Mouse (Mus musculus) midbrain, postnatal 0 days (tissue): Measurements from ENCODE around the gene Ap1s2. TPM values are rescaled to one million over a fixed set of nuclear protein-coding genes. Genes with fewer than 3 reads are reported as not detected.

Experiments
- ATAC-seq: fragments of 200-750 bp; cut with Nextera tagmentation; 2 replicates; pipeline ENCODE4 v1.8.0; 2017; ENCODE audit warnings: moderate number of reproducible peaks, mild to moderate bottlenecking, moderate TSS enrichment, moderate library complexity; ENCODE audit not compliant: low FRiP score
- DNase-seq: peaks from one replicate; pipeline ENCODE4 v3.0.0-alpha.2; 2015; ENCODE audit warnings: low spot score
- H3K27ac ChIP-seq: fragments of 300-500 bp; sonication (generic); 2 replicates; pipeline ENCODE4 v1.5.1; 2014; ENCODE audit warnings: low read depth, mild to moderate bottlenecking, low read length, mixed read lengths
- H3K27me3 ChIP-seq: fragments of 300-500 bp; sonication (generic); 2 replicates; pipeline ENCODE4 v1.6.1; 2014; ENCODE audit warnings: low read length, control low read depth, mixed read lengths; ENCODE audit not compliant: insufficient read depth
- H3K36me3 ChIP-seq: fragments of 300-500 bp; sonication (generic); 2 replicates; pipeline ENCODE4 v1.6.1; 2014; ENCODE audit warnings: low read length, control low read depth, mixed read lengths; ENCODE audit not compliant: insufficient read depth
- H3K4me1 ChIP-seq: fragments of 300-500 bp; sonication (generic); 2 replicates; pipeline ENCODE4 v1.6.1; 2014; ENCODE audit warnings: mild to moderate bottlenecking, control low read depth, antibody characterized with exemption, low read length, mixed read lengths; ENCODE audit not compliant: insufficient read depth
- H3K4me2 ChIP-seq: fragments of 300-500 bp; sonication (generic); 2 replicates; pipeline ENCODE4 v1.6.1; 2014; ENCODE audit warnings: low read depth, mild to moderate bottlenecking, low read length, mixed read lengths; ENCODE audit not compliant: poor library complexity, severe bottlenecking
- H3K4me3 ChIP-seq: fragments of 300-500 bp; sonication (generic); 2 replicates; pipeline ENCODE4 v1.5.1; 2014; ENCODE audit warnings: low read depth, mild to moderate bottlenecking, low read length, moderate library complexity
- H3K9ac ChIP-seq: fragments of 300-500 bp; sonication (generic); replicated peaks from 2 replicates; pipeline ENCODE4 v1.6.1; 2014; ENCODE audit warnings: mild to moderate bottlenecking, low read length, moderate library complexity, mixed read lengths; ENCODE audit not compliant: poor library complexity, severe bottlenecking
- H3K9me3 ChIP-seq: fragments of 300-500 bp; sonication (generic); 2 replicates; pipeline ENCODE4 v1.6.1; 2016; ENCODE audit warnings: low read length, control low read depth
- CTCF ChIP-seq: IDR thresholded peaks from 2 replicates; pipeline ENCODE4 v1.5.1; 2016; ENCODE audit warnings: antibody characterized with exemption, mild to moderate bottlenecking
- WGBS: fragments of 180-500 bp; shearing (Covaris S2); extraction: QIAGEN DNeasy Blood & Tissue Kit; methylation state at CpG from one replicate; pipeline ENCODE4 v1.1.7; 2014; 5-methylcytosine and 5-hydroxymethylcytosine counted together
- polyA plus RNA-seq: library from polyadenylated mRNA; unstranded; fragments of >200 nt; fragmentation: Nextera tagmentation; extraction: Ambion mirVana; gene quantifications from 2 replicates; pipeline ENCODE4 v1.2.1, GENCODE M21; 2015
- total RNA-seq: library from RNA; depleted of rRNA; stranded (reverse); fragments of >200 nt; gene quantifications from 2 replicates; pipeline ENCODE4 v1.2.3, GENCODE M21; 2014; rRNA removed

Gene Ap1s2
- total and polyA plus RNA-seq, 2 experiments from 2014 or later: 61.8 to 130 TPM

GRCm38 (mm10) chrX:163981500-163981899, 72.7 kb downstream of the Ap1s2 start:
- Histone ChIP-seq H3K9ac (no peak overlapping the region), H3K27me3 (peaks cover 2% of the 10 kb centered on the region; the same call in 1 of the 2 replicates), H3K4me3 (no peak overlapping the region), H3K9me3 (no peaks in the 10 kb centered on the region), H3K4me1 (no peaks in the 10 kb centered on the region), H3K4me2 (no peak overlapping the region), H3K36me3 (no peaks in the 10 kb centered on the region), H3K27ac (no peak overlapping the region)
- 51% methylated on average over 4 of the region's 4 CpGs for WGBS
- ATAC-seq (no peak), DNase-seq (no peak)
- no peak for TF ChIP-seq CTCF

- 79% methylated on average over 6 of the region's 6 CpGs for WGBS
- no peak for ATAC-seq
- Histone ChIP-seq H3K27me3 (peaks cover 2% of the 10 kb centered on the region; the same call in 1 of the 2 replicates), H3K9me3 (no peaks in the 10 kb centered on the region), H3K27ac (no peak overlapping the region), H3K4me3 (no peak overlapping the region), H3K4me2 (no peak overlapping the region), H3K4me1 (no peaks in the 10 kb centered on the region), H3K36me3 (no peaks in the 10 kb centered on the region), H3K9ac (no peak overlapping the region)
- DNase-seq: no peak
- TF ChIP-seq CTCF: no peak
These were observed 73.3 kb downstream of the Ap1s2 start for GRCm38 (mm10) chrX:163982129-163982528.

Other genes with a start within 250 kb of the Ap1s2 start
- gene Rnf138rt1, start 147.7 kb upstream of the Ap1s2 start, total RNA-seq: 5.0 and 7.5 TPM in 2 replicates
- gene Rnf138rt1, start 147.7 kb upstream of the Ap1s2 start, polyA plus RNA-seq: 7.0 and 12.9 TPM in 2 replicates
- gene Zrsr2, start 49.6 kb downstream of the Ap1s2 start, total RNA-seq: 17.3 and 19.6 TPM in 2 replicates
- gene Zrsr2, start 49.6 kb downstream of the Ap1s2 start, polyA plus RNA-seq: 83.4 and 89.7 TPM in 2 replicates
- gene Car5b, start 119.0 kb downstream of the Ap1s2 start, total RNA-seq: 1.5 and 1.7 TPM in 2 replicates
- gene Car5b, start 119.0 kb downstream of the Ap1s2 start, polyA plus RNA-seq: 0.76 and 0.85 TPM in 2 replicates
- 8.2 and 19.9 TPM in 2 replicates for gene Siah1b, start 167.5 kb downstream of the Ap1s2 start, total RNA-seq
- gene Siah1b, start 167.5 kb downstream of the Ap1s2 start, polyA plus RNA-seq: 13.6 and 16.7 TPM in 2 replicates
- not detected in 2 replicates for gene Cltrn, start 179.8 kb downstream of the Ap1s2 start, total RNA-seq
- gene Cltrn, start 179.8 kb downstream of the Ap1s2 start, polyA plus RNA-seq: 0.12 TPM in 1 of 2 replicates, not detected in the other
- 0.05 and 0.76 TPM in 2 replicates for gene Ace2, start 230.3 kb downstream of the Ap1s2 start, total RNA-seq
- gene Ace2, start 230.3 kb downstream of the Ap1s2 start, polyA plus RNA-seq: 0.68 and 0.71 TPM in 2 replicates